7 mouse cellular contexts compared by ENCODE assay signal in genomic region chr3:87930078-87930795, GRCm38 (mm10). TPM values are rescaled to one million over a fixed set of nuclear protein-coding genes. Genes with fewer than 3 reads are reported as not detected.
DNase-seq lines count a peak whose midpoint lies in the region; ATAC-seq lines count a peak whose summit lies in the region.

Gene Isg20l2, plus strand, starts transcription at chr3:87930314.
Gene Rrnad1, minus strand, starts transcription at chr3:87930717.

- no peaks in the 10 kb centered on the region for H3K27me3 ChIP-seq in embryonic facial prominence, embryonic 11.5 days (ENCODE audit: control insufficient read depth, insufficient read depth, low read length)
- no peaks in the 10 kb centered on the region for H3K27me3 ChIP-seq in limb, embryonic 11.5 days (ENCODE audit: control insufficient read depth, insufficient read depth, low read length)
- H3K27me3 ChIP-seq in midbrain, embryonic 14.5 days (ENCODE audit: control insufficient read depth, insufficient read depth, low read length) = no peaks in the 10 kb centered on the region

- no peaks in the 10 kb centered on the region for H3K9me3 ChIP-seq in embryonic facial prominence, embryonic 11.5 days (replicated peaks; ENCODE audit: control insufficient read depth, low read length)
- no peaks in the 10 kb centered on the region for H3K9me3 ChIP-seq in limb, embryonic 11.5 days (ENCODE audit: control insufficient read depth, low read length)
- no peaks in the 10 kb centered on the region for H3K9me3 ChIP-seq in midbrain, embryonic 14.5 days (ENCODE audit: control insufficient read depth, low read length)

- ATAC-seq in embryonic facial prominence, embryonic 11.5 days (replicated peaks; ENCODE audit: insufficient number of reproducible peaks, low FRiP score, low TSS enrichment, low read depth) = peak; percentile 97
- ATAC-seq in granulocyte monocyte progenitor cell, adult 5-6 weeks (replicated peaks; ENCODE audit: poor library complexity, severe bottlenecking) = peak; percentile 94
- ATAC-seq in limb, embryonic 11.5 days (ENCODE audit: insufficient number of reproducible peaks, low FRiP score, low TSS enrichment, low read depth) = peak; percentile 96
- ATAC-seq in midbrain, embryonic 14.5 days (ENCODE audit: low FRiP score, low TSS enrichment) = peak; percentile 98

- H3K4me1 ChIP-seq in embryonic facial prominence, embryonic 11.5 days (ENCODE audit: control insufficient read depth, insufficient read depth, low read length) = no peaks in the 10 kb centered on the region; the same call in 1 of the 2 replicates
- H3K4me1 ChIP-seq in limb, embryonic 11.5 days (ENCODE audit: control insufficient read depth, insufficient read depth, low read length) = peaks cover 8% of the 10 kb centered on the region; the same call in 1 of the 2 replicates
- peaks cover 11% of the 10 kb centered on the region for H3K4me1 ChIP-seq in midbrain, embryonic 14.5 days (ENCODE audit: control insufficient read depth, insufficient read depth, low read length)

- peak; percentile 98 for DNase-seq in adrenal gland, postnatal 14 days
- peak; percentile 97 for DNase-seq in embryonic facial prominence, embryonic 11.5 days (ENCODE audit: low spot score)
- DNase-seq in kidney, adult 18-20 months = peak; percentile 96
- peak; percentile 98 for DNase-seq in limb, embryonic 11.5 days (ENCODE audit: low spot score)
- DNase-seq in midbrain, embryonic 14.5 days = peak; percentile 99
- DNase-seq in spleen, adult 18-20 months = peak; percentile 92 to 94

- H3K36me3 ChIP-seq in embryonic facial prominence, embryonic 11.5 days (replicated peaks; ENCODE audit: control insufficient read depth, insufficient read depth, low read depth, low read length) = peaks cover 2% of the 10 kb centered on the region; the same call in 1 of the 2 replicates
- peaks cover 18% of the 10 kb centered on the region; the same call in 1 of the 2 replicates for H3K36me3 ChIP-seq in limb, embryonic 11.5 days (ENCODE audit: control insufficient read depth, insufficient read depth, low read length)
- peaks cover 57% of the 10 kb centered on the region for H3K36me3 ChIP-seq in midbrain, embryonic 14.5 days (ENCODE audit: control insufficient read depth, insufficient read depth, low read length)

- peak within 1 kb of the TSS; percentile 93 for H3K9ac ChIP-seq in embryonic facial prominence, embryonic 11.5 days (replicated peaks; ENCODE audit: low read length)
- H3K9ac ChIP-seq in limb, embryonic 11.5 days (ENCODE audit: low read length) = peak within 1 kb of the TSS; percentile 77
- H3K9ac ChIP-seq in midbrain, embryonic 14.5 days (replicated peaks; ENCODE audit: low read length) = peak within 1 kb of the TSS; percentile 85

- H3K27ac ChIP-seq in embryonic facial prominence, embryonic 11.5 days (replicated peaks; ENCODE audit: low read depth, low read length) = peak within 1 kb of the TSS; percentile 86
- peak within 1 kb of the TSS; percentile 65; the same call in 1 of the 2 replicates for H3K27ac ChIP-seq in limb, embryonic 11.5 days (replicated peaks; ENCODE audit: low read depth, low read length)
- peak within 1 kb of the TSS; percentile 88 for H3K27ac ChIP-seq in midbrain, embryonic 14.5 days (replicated peaks; ENCODE audit: low read depth, low read length)

- H3K4me2 ChIP-seq in embryonic facial prominence, embryonic 11.5 days (ENCODE audit: low read depth, low read length) = peak within 1 kb of the TSS; percentile 71
- H3K4me2 ChIP-seq in limb, embryonic 11.5 days (ENCODE audit: low read depth, severe bottlenecking) = peak within 1 kb of the TSS; percentile 69
- H3K4me2 ChIP-seq in midbrain, embryonic 14.5 days (ENCODE audit: low read length) = peak within 1 kb of the TSS; percentile 82

- under 1% methylated on average over 62 of the region's 78 CpGs for WGBS in embryonic facial prominence, embryonic 11.5 days
- WGBS in limb, embryonic 11.5 days = under 1% methylated on average over 77 of the region's 78 CpGs
- under 1% methylated on average over 78 of the region's 78 CpGs for WGBS in midbrain, embryonic 14.5 days

- peak within 1 kb of the TSS; percentile 92 for H3K4me3 ChIP-seq in embryonic facial prominence, embryonic 11.5 days (ENCODE audit: low read depth, low read length)
- H3K4me3 ChIP-seq in limb, embryonic 11.5 days (ENCODE audit: low read depth, low read length) = peak within 1 kb of the TSS; percentile 52
- peak within 1 kb of the TSS; percentile 93 for H3K4me3 ChIP-seq in midbrain, embryonic 14.5 days (replicated peaks; ENCODE audit: low read depth, low read length)

RNA-seq across cellular contexts. Expression of gene Isg20l2, which starts in this region (rescaled TPM):
- total RNA-seq in adrenal gland, postnatal 14 days (2021) = 22.9 and 23.4 TPM in 2 replicates
- 51.5 and 52.3 TPM in 2 replicates for polyA plus RNA-seq in embryonic facial prominence, embryonic 11.5 days (2014; fragmentation: Nextera tagmentation; extraction: Ambion mirVana)
- 49.5 and 63.1 TPM in 2 replicates for total RNA-seq in granulocyte monocyte progenitor cell, adult 5-6 weeks (2014; fragmentation: Nextera tagmentation)
- total RNA-seq in granulocyte monocyte progenitor cell, adult 5-6 weeks (2017) = 45.7 and 51.4 TPM in 2 replicates
- 51.7 and 67.0 TPM in 2 replicates for polyA plus RNA-seq in limb, embryonic 11.5 days (2014; fragmentation: Nextera tagmentation; extraction: Ambion mirVana)
- polyA plus RNA-seq in midbrain, embryonic 14.5 days (2014; fragmentation: Nextera tagmentation; extraction: Ambion mirVana) = 19.1 and 23.2 TPM in 2 replicates

RNA-seq across cellular contexts. Expression of gene Rrnad1, which starts in this region (rescaled TPM):
- total RNA-seq in adrenal gland, postnatal 14 days (2021) = 13.9 and 15.6 TPM in 2 replicates
- polyA plus RNA-seq in embryonic facial prominence, embryonic 11.5 days (2014; fragmentation: Nextera tagmentation; extraction: Ambion mirVana) = 13.5 and 16.0 TPM in 2 replicates
- 20.7 and 30.7 TPM in 2 replicates for total RNA-seq in granulocyte monocyte progenitor cell, adult 5-6 weeks (2014; fragmentation: Nextera tagmentation)
- total RNA-seq in granulocyte monocyte progenitor cell, adult 5-6 weeks (2017) = 13.6 and 13.8 TPM in 2 replicates
- polyA plus RNA-seq in limb, embryonic 11.5 days (2014; fragmentation: Nextera tagmentation; extraction: Ambion mirVana) = 17.2 and 19.5 TPM in 2 replicates
- polyA plus RNA-seq in midbrain, embryonic 14.5 days (2014; fragmentation: Nextera tagmentation; extraction: Ambion mirVana) = 19.1 and 21.7 TPM in 2 replicates

Comparison
In these comparisons a context has a peak if more than half of its experiments do, and no peak if none do; other contexts are left out.
1. Peak in every context shown above with its lines: DNase-seq, ATAC-seq, H3K4me3 ChIP-seq and H3K27ac ChIP-seq.